Mouse (Mus musculus): ENCODE results near the gene Maz.

- peak; percentile 81 for TF ChIP-seq CTCF (IDR thresholded peaks at IDR 0.05; ENCODE audit: low read depth, low read length)
- TF ChIP-seq GATA1 (IDR thresholded peaks at IDR 0.05; ENCODE audit: borderline replicate concordance, low read length): no peak
- no peak for TF ChIP-seq TAL1 (conservative IDR thresholded peaks at IDR 0.05; ENCODE audit: low read depth, low read length)
- TF ChIP-seq POLR2AphosphoS5 (IDR thresholded peaks at IDR 0.05; ENCODE audit: insufficient replicate concordance, low read depth, low read length): no peak
- TF ChIP-seq GATA2 (IDR thresholded peaks at IDR 0.05; ENCODE audit: borderline replicate concordance, low read depth, low read length): no peak
These were observed 9.6 kb downstream of the Maz start, which contains the start of gene Pagr1a for GRCm38 (mm10) chr7:127016971-127017949.
